Mouse (Mus musculus) thymus, adult 2 months (tissue): Measurements from ENCODE around the gene Srrt. TPM values are rescaled to one million over a fixed set of nuclear protein-coding genes. Genes with fewer than 3 reads are reported as not detected.

Source experiments
- DNase-seq: peaks from one replicate; pipeline ENCODE4 v3.0.0; 2021
- H3K27ac ChIP-seq: fragments of 200-500 bp; 2 replicates; pipeline ENCODE4 v1.5.1; 2012; ENCODE audit warnings: low read length, control low read depth; ENCODE audit not compliant: control insufficient read depth, insufficient read depth
- H3K27me3 ChIP-seq: fragments of 200-500 bp; 2 replicates; pipeline ENCODE4 v1.6.1; 2012; ENCODE audit warnings: mild to moderate bottlenecking, low read length, moderate library complexity, mixed read lengths; ENCODE audit not compliant: control insufficient read depth, insufficient read depth
- H3K36me3 ChIP-seq: fragments of 200-500 bp; 2 replicates; pipeline ENCODE4 v1.6.1; 2012; ENCODE audit warnings: mild to moderate bottlenecking, low read length, moderate library complexity; ENCODE audit not compliant: control insufficient read depth, insufficient read depth
- H3K4me1 ChIP-seq: fragments of 200-500 bp; replicated peaks from 2 replicates; pipeline ENCODE4 v1.6.1; 2012; ENCODE audit warnings: low read length; ENCODE audit not compliant: control insufficient read depth, insufficient read depth
- H3K4me3 ChIP-seq: fragments of 200-500 bp; 2 replicates; pipeline ENCODE4 v1.5.1; 2012; ENCODE audit warnings: mild to moderate bottlenecking, low read length, control low read depth, moderate library complexity; ENCODE audit not compliant: control insufficient read depth, insufficient read depth
- CTCF ChIP-seq: fragments of 200-500 bp; IDR thresholded peaks from 2 replicates; pipeline ENCODE4 v1.5.1; 2012; ENCODE audit warnings: mild to moderate bottlenecking, control low read depth, low read length, moderate library complexity, borderline replicate concordance; ENCODE audit not compliant: control insufficient read depth, poor library complexity, insufficient read depth; ENCODE audit errors: extremely low read depth
- POLR2A ChIP-seq: fragments of 200-500 bp; IDR thresholded peaks from 2 replicates; pipeline ENCODE4 v1.6.1; 2012; ENCODE audit warnings: mild to moderate bottlenecking, low read length, control low read depth, moderate library complexity; ENCODE audit not compliant: control insufficient read depth, poor library complexity, insufficient read depth; ENCODE audit errors: extremely low read depth
- WGBS: fragments of 180-500 bp; shearing (Covaris S2); methylation state at CpG from one replicate; pipeline ENCODE4 v1.1.7; 2018; 5-methylcytosine and 5-hydroxymethylcytosine counted together
- polyA plus RNA-seq: library from polyadenylated mRNA; depleted of rRNA; stranded (reverse); fragments of >200 nt; gene quantifications from 2 replicates; pipeline ENCODE4 v1.2.3, GENCODE M21; 2012; rRNA removed

Srrt gene
- polyA plus RNA-seq = 432 and 434 TPM in 2 replicates

- TF ChIP-seq CTCF (0 out of 2 replicates have a peak, but pooled peaks have one; percentile 26), POLR2A (peak; percentile 69; the same call in 1 of the 2 replicates)
- H3K36me3 ChIP-seq = peaks cover 17% of the 10 kb centered on the region
- WGBS = under 1% methylated on average over 65 of the region's 72 CpGs
- DNase-seq = peak; percentile 91
- H3K27me3 ChIP-seq = no peaks in the 10 kb centered on the region
- H3K4me1 ChIP-seq = peaks cover 11% of the 10 kb centered on the region
- peak within 1 kb of the TSS; percentile 98 for H3K4me3 ChIP-seq
- peak within 1 kb of the TSS; percentile 83 for H3K27ac ChIP-seq
These were observed at the start of gene Srrt for GRCm38 (mm10) chr5:137307071-137307912. Gene Srrt, minus strand, starts transcription at chr5:137307674.

GRCm38 (mm10) chr5:137354091-137354490 is 46.6 kb upstream of the Srrt start:
- Histone ChIP-seq H3K36me3 (no peaks in the 10 kb centered on the region), H3K27ac (no peak overlapping the region), H3K27me3 (peaks cover under 1% of the 10 kb centered on the region), H3K4me3 (no peak overlapping the region), H3K4me1 (no peaks in the 10 kb centered on the region)
- WGBS = 85% methylated on average over 17 of the region's 17 CpGs
- DNase-seq = no peak
- TF ChIP-seq POLR2A (no peak), CTCF (no peak)

GRCm38 (mm10) chr5:137352011-137352975 is 44.8 kb upstream of the Srrt start:
- TF ChIP-seq CTCF (no peak), POLR2A (no peak)
- 77% methylated on average over 16 of the region's 16 CpGs for WGBS
- DNase-seq = no peak
- Histone ChIP-seq H3K27ac (no peak overlapping the region), H3K4me3 (no peak overlapping the region), H3K36me3 (no peaks in the 10 kb centered on the region), H3K27me3 (peaks cover 7% of the 10 kb centered on the region), H3K4me1 (no peaks in the 10 kb centered on the region)

- Histone ChIP-seq H3K36me3 (no peaks in the 10 kb centered on the region), H3K27me3 (peaks cover 7% of the 10 kb centered on the region), H3K27ac (no peak overlapping the region), H3K4me1 (no peaks in the 10 kb centered on the region), H3K4me3 (no peak overlapping the region)
- WGBS = 81% methylated on average over 4 of the region's 4 CpGs
- DNase-seq = no peak
- TF ChIP-seq CTCF = no peak
These were observed 43.9 kb upstream of the Srrt start for GRCm38 (mm10) chr5:137351394-137351793.

GRCm38 (mm10) chr5:137351058-137351380 is 43.5 kb upstream of the Srrt start:
- Histone ChIP-seq H3K4me1 (0 out of 2 replicates have a peak, but pooled peaks cover 1% of the 10 kb centered on the region), H3K27me3 (peaks cover 7% of the 10 kb centered on the region), H3K27ac (no peak overlapping the region), H3K36me3 (no peaks in the 10 kb centered on the region), H3K4me3 (no peak overlapping the region)
- TF ChIP-seq POLR2A (no peak), CTCF (no peak)
- WGBS = 69% methylated on average over 8 of the region's 8 CpGs
- DNase-seq = no peak

GRCm38 (mm10) chr5:137350205-137351057 is 43.0 kb upstream of the Srrt start:
- Histone ChIP-seq H3K4me3 (peak overlapping the region; percentile 5; the same call in 1 of the 2 replicates), H3K27me3 (peaks cover 7% of the 10 kb centered on the region), H3K36me3 (no peaks in the 10 kb centered on the region), H3K27ac (no peak overlapping the region), H3K4me1 (0 out of 2 replicates have a peak, but pooled peaks cover 4% of the 10 kb centered on the region)
- TF ChIP-seq CTCF (no peak), POLR2A (no peak)
- DNase-seq = no peak
- 7% methylated on average over 55 of the region's 55 CpGs for whole genome bisulfite sequencing
